In the genomic region with DNA sequence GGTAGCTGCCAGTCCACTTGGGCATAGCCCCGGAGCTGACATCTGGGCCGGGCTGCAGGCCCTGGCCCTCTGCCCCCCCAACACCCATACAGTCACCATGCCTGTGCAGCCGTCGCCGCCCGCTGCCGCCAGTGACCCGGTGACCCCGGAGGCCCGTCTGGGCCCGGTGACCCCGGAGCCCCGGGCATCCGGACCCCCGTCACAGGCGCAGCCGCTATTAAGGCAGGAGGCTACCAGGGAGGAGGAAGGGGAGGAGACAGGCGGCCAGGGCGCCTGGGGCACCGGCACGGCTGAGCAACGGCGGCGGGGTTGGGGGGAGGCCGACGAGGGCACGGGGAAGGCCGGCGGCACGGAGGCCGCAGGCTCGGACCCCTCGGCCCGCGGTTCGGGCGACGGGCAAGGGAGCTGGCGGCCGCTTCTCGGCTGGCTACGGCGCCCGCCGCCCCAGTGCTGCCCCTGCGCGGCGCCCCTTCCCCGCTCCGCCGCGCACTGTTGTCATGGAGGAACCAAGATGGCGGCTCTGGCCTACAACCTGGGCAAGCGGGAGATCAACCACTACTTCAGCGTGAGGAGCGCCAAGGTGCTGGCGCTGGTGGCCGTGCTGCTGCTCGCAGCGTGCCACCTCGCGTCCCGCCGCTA, we compare ENCODE assay signal across 8 mouse cellular contexts. TPM values are rescaled to one million over a fixed set of nuclear protein-coding genes. Genes with fewer than 3 reads are reported as not detected.
A peak's percentile ranks its signal among the peaks of the same experiment; 100 is the strongest.
DNase-seq lines count a peak whose midpoint lies in the region; ATAC-seq lines count a peak whose summit lies in the region.

A gene (plus strand): TSS at position 182 of the 639 bp plus-strand sequence.

- H3K9me3 ChIP-seq in embryonic facial prominence, embryonic 15.5 days (replicated peaks): no peaks in the 10 kb centered on the region
- no peaks in the 10 kb centered on the region for H3K9me3 ChIP-seq in kidney, embryonic 14.5 days (ENCODE audit: control insufficient read depth, low read length)
- H3K9me3 ChIP-seq in liver, embryonic 13.5 days (replicated peaks): no peaks in the 10 kb centered on the region
- no peaks in the 10 kb centered on the region for H3K9me3 ChIP-seq in stomach, embryonic 16.5 days (replicated peaks; ENCODE audit: control insufficient read depth, low read length)

- peak; percentile 80 for DNase-seq in A20 (ENCODE audit: low read depth, low spot score)
- peak; percentile 69 to 78 for DNase-seq in adrenal gland, postnatal 36 days
- DNase-seq in heart, adult 9 months (ENCODE audit: low spot score in 2 of 2): peak; percentile 57 to 61
- DNase-seq in liver, embryonic 13.5 days: peak; percentile 35
- peak; percentile 57 to 67 for DNase-seq in natural killer cell, adult 2 months (ENCODE audit: low spot score in 2 of 2)

- H3K36me3 ChIP-seq in embryonic facial prominence, embryonic 15.5 days: no peaks in the 10 kb centered on the region
- H3K36me3 ChIP-seq in kidney, embryonic 14.5 days (ENCODE audit: control insufficient read depth, insufficient read depth, low read length): no peaks in the 10 kb centered on the region
- no peaks in the 10 kb centered on the region for H3K36me3 ChIP-seq in liver, embryonic 13.5 days
- no peaks in the 10 kb centered on the region for H3K36me3 ChIP-seq in stomach, embryonic 16.5 days (ENCODE audit: control insufficient read depth, insufficient read depth, low read length)

- H3K4me3 ChIP-seq in embryonic facial prominence, embryonic 15.5 days (replicated peaks): peak within 1 kb of the TSS; percentile 60
- H3K4me3 ChIP-seq in kidney, embryonic 14.5 days (ENCODE audit: low read length): peak within 1 kb of the TSS; percentile 74
- H3K4me3 ChIP-seq in liver, embryonic 13.5 days (replicated peaks): peak within 1 kb of the TSS; percentile 87
- H3K4me3 ChIP-seq in stomach, embryonic 16.5 days (replicated peaks; ENCODE audit: low read length): peak within 1 kb of the TSS; percentile 75

- H3K4me1 ChIP-seq in embryonic facial prominence, embryonic 15.5 days: peaks cover 14% of the 10 kb centered on the region
- H3K4me1 ChIP-seq in kidney, embryonic 14.5 days (ENCODE audit: control insufficient read depth, insufficient read depth, low read length): peaks cover 13% of the 10 kb centered on the region
- peaks cover 18% of the 10 kb centered on the region for H3K4me1 ChIP-seq in liver, embryonic 13.5 days (replicated peaks)
- H3K4me1 ChIP-seq in stomach, embryonic 16.5 days (ENCODE audit: control insufficient read depth, insufficient read depth, low read length): peaks cover 14% of the 10 kb centered on the region; the same call in 1 of the 2 replicates

- peak within 1 kb of the TSS; percentile 90 for H3K27ac ChIP-seq in embryonic facial prominence, embryonic 15.5 days (replicated peaks)
- H3K27ac ChIP-seq in kidney, embryonic 14.5 days (ENCODE audit: low read depth, low read length): peak within 1 kb of the TSS; percentile 88
- H3K27ac ChIP-seq in liver, embryonic 13.5 days: peak within 1 kb of the TSS; percentile 87
- H3K27ac ChIP-seq in stomach, embryonic 16.5 days (ENCODE audit: low read length): peak within 1 kb of the TSS; percentile 93

- WGBS in embryonic facial prominence, embryonic 15.5 days: under 1% methylated on average over 63 of the region's 64 CpGs
- WGBS in kidney, embryonic 14.5 days: under 1% methylated on average over 64 of the region's 64 CpGs
- whole genome bisulfite sequencing in liver, embryonic 13.5 days (ENCODE audit: insufficient replicate concordance): under 1% methylated on average over 64 of the region's 64 CpGs
- WGBS in stomach, embryonic 16.5 days: under 1% methylated on average over 58 of the region's 64 CpGs

- ATAC-seq in embryonic facial prominence, embryonic 15.5 days (ENCODE audit: insufficient number of reproducible peaks, low FRiP score, low TSS enrichment, low read depth): peak; percentile 86
- ATAC-seq in kidney, embryonic 14.5 days (ENCODE audit: low FRiP score, low TSS enrichment): peak; percentile 91
- ATAC-seq in liver, embryonic 13.5 days (ENCODE audit: low read depth): peak; percentile 77
- peak; percentile 83 for ATAC-seq in stomach, embryonic 16.5 days (ENCODE audit: insufficient read depth, low FRiP score)

- peak within 1 kb of the TSS; percentile 79 for H3K9ac ChIP-seq in embryonic facial prominence, embryonic 15.5 days
- H3K9ac ChIP-seq in kidney, embryonic 14.5 days (ENCODE audit: low read depth, low read length): peak within 1 kb of the TSS; percentile 96
- peak within 1 kb of the TSS; percentile 92 for H3K9ac ChIP-seq in liver, embryonic 13.5 days
- peak within 1 kb of the TSS; percentile 99 for H3K9ac ChIP-seq in stomach, embryonic 16.5 days (ENCODE audit: low read length)

- H3K4me2 ChIP-seq in embryonic facial prominence, embryonic 15.5 days (replicated peaks): peak within 1 kb of the TSS; percentile 84
- peak within 1 kb of the TSS; percentile 89 for H3K4me2 ChIP-seq in kidney, embryonic 14.5 days (replicated peaks; ENCODE audit: low read depth, low read length)
- peak within 1 kb of the TSS; percentile 89 for H3K4me2 ChIP-seq in liver, embryonic 13.5 days
- peak within 1 kb of the TSS; percentile 65 for H3K4me2 ChIP-seq in stomach, embryonic 16.5 days (ENCODE audit: low read depth, low read length)

- H3K27me3 ChIP-seq in embryonic facial prominence, embryonic 15.5 days: no peaks in the 10 kb centered on the region
- no peaks in the 10 kb centered on the region for H3K27me3 ChIP-seq in kidney, embryonic 14.5 days (ENCODE audit: control insufficient read depth, insufficient read depth, low read length)
- no peaks in the 10 kb centered on the region for H3K27me3 ChIP-seq in liver, embryonic 13.5 days
- no peaks in the 10 kb centered on the region for H3K27me3 ChIP-seq in stomach, embryonic 16.5 days (ENCODE audit: control insufficient read depth, insufficient read depth, low read length)

RNA-seq across cellular contexts. Expression of the gene that starts here (rescaled TPM):
- total RNA-seq in adrenal gland, postnatal 36 days (2021): 10 to 100 TPM; 31.2 to 47.8 TPM
- 26.8 and 29.6 TPM in 2 replicates for polyA plus RNA-seq in embryonic facial prominence, embryonic 15.5 days (2015; fragmentation: Nextera tagmentation; extraction: Ambion mirVana)
- polyA plus RNA-seq in kidney, embryonic 14.5 days (2014; fragmentation: Nextera tagmentation; extraction: Ambion mirVana): 23.3 and 47.5 TPM in 2 replicates
- 7.7 and 10.5 TPM in 2 replicates for polyA plus RNA-seq in liver, embryonic 13.5 days (2015; fragmentation: Nextera tagmentation; extraction: Ambion mirVana)
- polyA plus RNA-seq in stomach, embryonic 16.5 days (2015; fragmentation: Nextera tagmentation; extraction: Ambion mirVana): 20.5 and 23.3 TPM in 2 replicates

Comparison
In these comparisons a context has a peak if more than half of its experiments do, and no peak if none do; other contexts are left out.
1. Peak in every context shown above with its lines: DNase-seq, ATAC-seq, H3K4me3 ChIP-seq and H3K27ac ChIP-seq.